Mouse (Mus musculus) heart, embryonic 10.5 days (tissue): ENCODE data around the gene Cd3d. TPM values are rescaled to one million over a fixed set of nuclear protein-coding genes. Genes with fewer than 3 reads are reported as not detected.

ENCODE experiments used
- DNase-seq: peaks from one replicate; pipeline ENCODE4 v3.0.0-alpha.2; 2017; ENCODE audit warnings: low spot score
- H3K27ac ChIP-seq: fragments of 300-500 bp; sonication (generic); 2 replicates; pipeline ENCODE4 v1.5.1; 2016; ENCODE audit warnings: mild to moderate bottlenecking
- H3K27me3 ChIP-seq: fragments of 300-500 bp; sonication (generic); 2 replicates; pipeline ENCODE4 v1.6.1; 2016; ENCODE audit warnings: mild to moderate bottlenecking; ENCODE audit not compliant: poor library complexity, insufficient read depth, severe bottlenecking
- H3K36me3 ChIP-seq: fragments of 300-500 bp; sonication (generic); 2 replicates; pipeline ENCODE4 v1.6.1; 2016; ENCODE audit warnings: mild to moderate bottlenecking, moderate library complexity
- H3K4me1 ChIP-seq: fragments of 300-500 bp; sonication (generic); 2 replicates; pipeline ENCODE4 v1.6.1; 2016; ENCODE audit warnings: mild to moderate bottlenecking
- H3K4me3 ChIP-seq: fragments of 300-500 bp; sonication (generic); 2 replicates; pipeline ENCODE4 v1.5.1; 2016; ENCODE audit warnings: mild to moderate bottlenecking, moderate library complexity
- H3K9me3 ChIP-seq: fragments of 300-500 bp; sonication (generic); 2 replicates; pipeline ENCODE4 v1.6.1; 2016; ENCODE audit warnings: mild to moderate bottlenecking, moderate library complexity
- WGBS: fragments of 180-500 bp; shearing (Covaris S2); methylation state at CpG from one replicate; pipeline ENCODE4 v1.1.7; 2016; 5-methylcytosine and 5-hydroxymethylcytosine counted together
- polyA plus RNA-seq: library from polyadenylated mRNA; unstranded; fragments of >200 nt; fragmentation: Nextera tagmentation; extraction: Ambion mirVana; gene quantifications from 2 replicates; pipeline ENCODE4 v1.2.1, GENCODE M21; 2016

The Cd3d gene
- polyA plus RNA-seq, 1 experiment from 2014 or later: not detected

- Histone ChIP-seq H3K36me3 (no peaks in the 10 kb centered on the region), H3K9me3 (no peaks in the 10 kb centered on the region), H3K4me1 (peaks cover 10% of the 10 kb centered on the region; the same call in 1 of the 2 replicates), H3K27me3 (0 out of 2 replicates have a peak, but pooled peaks cover 4% of the 10 kb centered on the region), H3K4me3 (no peak overlapping the region), H3K27ac (no peak overlapping the region)
- 69% methylated on average over 11 of the region's 11 CpGs for WGBS
- DNase-seq: no peak
Measured at GRCm38 (mm10) chr9:44998138-44998537, 16.6 kb downstream of the Cd3d start.

- Histone ChIP-seq H3K27me3 (0 out of 2 replicates have a peak, but pooled peaks cover 4% of the 10 kb centered on the region), H3K9me3 (no peaks in the 10 kb centered on the region), H3K27ac (no peak overlapping the region), H3K36me3 (no peaks in the 10 kb centered on the region), H3K4me3 (no peak overlapping the region), H3K4me1 (peaks cover 10% of the 10 kb centered on the region; the same call in 1 of the 2 replicates)
- no peak for DNase-seq
- WGBS: 45% methylated on average over 6 of the region's 6 CpGs
Measured at GRCm38 (mm10) chr9:44999171-44999570, 17.6 kb downstream of the Cd3d start.

- 74% methylated on average over 5 of the region's 5 CpGs for WGBS
- Histone ChIP-seq H3K36me3 (no peaks in the 10 kb centered on the region), H3K9me3 (no peaks in the 10 kb centered on the region), H3K27ac (no peak overlapping the region), H3K4me1 (peaks cover 10% of the 10 kb centered on the region; the same call in 1 of the 2 replicates), H3K4me3 (no peak overlapping the region), H3K27me3 (0 out of 2 replicates have a peak, but pooled peaks cover 4% of the 10 kb centered on the region)
- no peak for DNase-seq
Measured at GRCm38 (mm10) chr9:44999776-45000175, 18.2 kb downstream of the Cd3d start.

GRCm38 (mm10) chr9:45000249-45000648 is 18.7 kb downstream of the Cd3d start:
- 0 out of 2 replicates have a peak, but pooled peaks cover 4% of the 10 kb centered on the region for H3K27me3 ChIP-seq
- H3K27ac ChIP-seq: no peak overlapping the region
- no peaks in the 10 kb centered on the region for H3K36me3 ChIP-seq
- no peak for DNase-seq
- WGBS: 44% methylated on average over 3 of the region's 3 CpGs
- H3K4me3 ChIP-seq: no peak overlapping the region
- H3K9me3 ChIP-seq: no peaks in the 10 kb centered on the region
- H3K4me1 ChIP-seq: peaks cover 10% of the 10 kb centered on the region; the same call in 1 of the 2 replicates

- no peak for DNase-seq
Measured at GRCm38 (mm10) chr9:45007404-45007803, 25.8 kb downstream of the Cd3d start.

GRCm38 (mm10) chr9:45008342-45008741 is 26.8 kb downstream of the Cd3d start:
- DNase-seq: no peak
- H3K27ac ChIP-seq: no peak overlapping the region
- no peaks in the 10 kb centered on the region for H3K36me3 ChIP-seq
- WGBS: 82% methylated on average over 4 of the region's 4 CpGs
- peaks cover 16% of the 10 kb centered on the region; the same call in 1 of the 2 replicates for H3K27me3 ChIP-seq
- no peak overlapping the region for H3K4me3 ChIP-seq
- H3K4me1 ChIP-seq: no peaks in the 10 kb centered on the region
- H3K9me3 ChIP-seq: no peaks in the 10 kb centered on the region

More at GRCm38 (mm10) chr9:45007404-45007803, 25.8 kb downstream of the Cd3d start:
- 65% methylated on average over 12 of the region's 12 CpGs for WGBS
- H3K9me3 ChIP-seq: no peaks in the 10 kb centered on the region
- peaks cover 16% of the 10 kb centered on the region; the same call in 1 of the 2 replicates for H3K27me3 ChIP-seq
- no peak overlapping the region for H3K27ac ChIP-seq
- H3K36me3 ChIP-seq: no peaks in the 10 kb centered on the region
- no peak overlapping the region for H3K4me3 ChIP-seq
- no peaks in the 10 kb centered on the region for H3K4me1 ChIP-seq

- Histone ChIP-seq H3K9me3 (no peaks in the 10 kb centered on the region), H3K36me3 (no peaks in the 10 kb centered on the region), H3K27ac (no peak within 1 kb of the TSS), H3K27me3 (peaks cover 16% of the 10 kb centered on the region; the same call in 1 of the 2 replicates), H3K4me3 (no peak within 1 kb of the TSS), H3K4me1 (no peaks in the 10 kb centered on the region)
- WGBS: 83% methylated on average over 19 of the region's 19 CpGs
- no peak for DNase-seq
Measured at GRCm38 (mm10) chr9:45009180-45010078, 27.8 kb downstream of the Cd3d start, which contains the start of gene Cd3e. Gene Cd3e, minus strand, starts transcription at chr9:45009627.

- Histone ChIP-seq H3K36me3 (no peaks in the 10 kb centered on the region), H3K4me1 (no peaks in the 10 kb centered on the region), H3K4me3 (no peak overlapping the region), H3K27ac (no peak overlapping the region), H3K27me3 (peaks cover 16% of the 10 kb centered on the region; the same call in 1 of the 2 replicates), H3K9me3 (no peaks in the 10 kb centered on the region)
- 70% methylated on average over 4 of the region's 4 CpGs for WGBS
- DNase-seq: no peak
Measured at GRCm38 (mm10) chr9:45010461-45010860, 28.9 kb downstream of the Cd3d start.

- no peak overlapping the region for H3K4me3 ChIP-seq
- H3K4me1 ChIP-seq: no peaks in the 10 kb centered on the region
- peaks cover 13% of the 10 kb centered on the region; the same call in 1 of the 2 replicates for H3K27me3 ChIP-seq
- no peaks in the 10 kb centered on the region for H3K9me3 ChIP-seq
- 43% methylated on average over 6 of the region's 6 CpGs for WGBS
- no peak for DNase-seq
- no peak overlapping the region for H3K27ac ChIP-seq
- no peaks in the 10 kb centered on the region for H3K36me3 ChIP-seq
Measured at GRCm38 (mm10) chr9:45011291-45011690, 29.7 kb downstream of the Cd3d start.

- no peak overlapping the region for H3K4me3 ChIP-seq
- H3K27ac ChIP-seq: no peak overlapping the region
- no peaks in the 10 kb centered on the region for H3K36me3 ChIP-seq
- H3K4me1 ChIP-seq: no peaks in the 10 kb centered on the region
- DNase-seq: no peak
- no peaks in the 10 kb centered on the region for H3K9me3 ChIP-seq
- peaks cover 13% of the 10 kb centered on the region; the same call in 1 of the 2 replicates for H3K27me3 ChIP-seq
- WGBS: 32% methylated on average over 2 of the region's 2 CpGs
Measured at GRCm38 (mm10) chr9:45014879-45015278, 33.3 kb downstream of the Cd3d start.

GRCm38 (mm10) chr9:45015841-45016240 is 34.3 kb downstream of the Cd3d start:
- no peaks in the 10 kb centered on the region for H3K9me3 ChIP-seq
- 69% methylated on average over 3 of the region's 3 CpGs for WGBS
- H3K27ac ChIP-seq: no peak overlapping the region
- H3K36me3 ChIP-seq: no peaks in the 10 kb centered on the region
- no peak overlapping the region for H3K4me3 ChIP-seq
- no peak for DNase-seq
- peaks cover 13% of the 10 kb centered on the region; the same call in 1 of the 2 replicates for H3K27me3 ChIP-seq
- no peaks in the 10 kb centered on the region for H3K4me1 ChIP-seq

- H3K4me3 ChIP-seq: no peak overlapping the region
- DNase-seq: no peak
- H3K4me1 ChIP-seq: no peaks in the 10 kb centered on the region
- WGBS: 83% methylated on average over 11 of the region's 11 CpGs
- H3K9me3 ChIP-seq: no peaks in the 10 kb centered on the region
- H3K36me3 ChIP-seq: no peaks in the 10 kb centered on the region
- no peak overlapping the region for H3K27ac ChIP-seq
- no peaks in the 10 kb centered on the region for H3K27me3 ChIP-seq
Measured at GRCm38 (mm10) chr9:45018031-45018430, 36.4 kb downstream of the Cd3d start.

- Histone ChIP-seq H3K27me3 (peaks cover 27% of the 10 kb centered on the region; the same call in 1 of the 2 replicates), H3K36me3 (no peaks in the 10 kb centered on the region), H3K4me1 (no peaks in the 10 kb centered on the region), H3K9me3 (no peaks in the 10 kb centered on the region), H3K4me3 (no peak overlapping the region), H3K27ac (no peak overlapping the region)
- 10% methylated on average over 3 of the region's 3 CpGs for WGBS
- no peak for DNase-seq
Measured at GRCm38 (mm10) chr9:45022800-45023199, 41.2 kb downstream of the Cd3d start.
